Mouse (Mus musculus) thymus, postnatal 0 days (tissue): Measurements from ENCODE around the gene Glipr2. TPM values are rescaled to one million over a fixed set of nuclear protein-coding genes. Genes with fewer than 3 reads are reported as not detected.

ENCODE experiments used
- DNase-seq: peaks from one replicate; pipeline ENCODE4 v3.0.0-alpha.2; 2015; ENCODE audit warnings: low spot score
- polyA plus RNA-seq: library from polyadenylated mRNA; unstranded; fragments of >200 nt; fragmentation: Nextera tagmentation; extraction: Ambion mirVana; gene quantifications from 2 replicates; pipeline ENCODE4 v1.2.1, GENCODE M21; 2015

Gene Glipr2
- 32.8 and 36.7 TPM in 2 replicates for polyA plus RNA-seq

DNA sequence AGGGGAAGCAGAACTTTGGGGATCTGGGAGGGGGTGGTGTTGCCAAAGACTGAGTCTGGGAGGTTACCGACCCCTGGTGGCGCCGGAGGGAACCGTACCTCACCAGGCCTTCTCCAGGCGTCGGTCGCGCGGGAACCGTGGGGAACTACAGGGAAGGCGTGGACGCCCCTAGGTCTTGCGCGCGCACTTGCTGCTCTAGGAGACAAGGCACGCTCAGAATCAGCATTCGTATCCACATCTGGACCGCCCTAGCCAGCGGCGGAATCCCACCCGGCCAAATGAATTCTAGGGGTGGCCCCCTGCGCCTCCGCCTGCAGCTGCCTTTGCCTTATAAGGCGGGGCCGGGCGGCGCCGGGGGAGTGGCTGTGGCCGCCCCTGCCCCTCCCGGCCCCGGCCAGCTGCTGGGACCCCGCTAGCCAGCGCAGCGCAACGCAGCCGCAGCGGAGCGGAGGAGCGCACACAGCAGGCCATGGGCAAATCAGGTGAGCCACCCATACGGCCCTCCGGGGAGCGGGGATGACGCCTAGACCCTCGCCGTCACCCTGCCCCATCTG is at the start of gene Glipr2:
Glipr2 (plus strand) TSS at position 110 of the 554 bp plus-strand sequence.
- peak; percentile 85 for DNase-seq

DNA sequence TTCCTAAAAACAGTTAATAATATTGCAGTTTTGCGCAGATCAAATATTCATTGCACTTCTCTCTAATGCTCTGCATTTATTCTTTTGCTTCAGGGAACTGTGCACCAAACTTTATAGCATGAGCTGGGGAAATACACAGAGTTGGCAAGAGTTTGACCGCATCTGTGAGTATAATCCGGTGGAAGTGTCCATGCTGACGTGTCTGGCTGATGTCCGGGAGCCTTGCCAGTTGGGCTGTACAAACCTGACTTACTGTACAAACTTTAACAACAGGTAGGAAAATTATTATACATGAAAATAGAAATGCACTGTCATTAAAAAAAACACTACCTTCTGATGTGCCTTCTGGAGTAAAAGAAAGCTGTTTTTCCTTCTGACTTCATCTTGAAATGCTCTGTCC is 39.0 kb upstream of the Glipr2 start:
- no peak for DNase-seq

DNA sequence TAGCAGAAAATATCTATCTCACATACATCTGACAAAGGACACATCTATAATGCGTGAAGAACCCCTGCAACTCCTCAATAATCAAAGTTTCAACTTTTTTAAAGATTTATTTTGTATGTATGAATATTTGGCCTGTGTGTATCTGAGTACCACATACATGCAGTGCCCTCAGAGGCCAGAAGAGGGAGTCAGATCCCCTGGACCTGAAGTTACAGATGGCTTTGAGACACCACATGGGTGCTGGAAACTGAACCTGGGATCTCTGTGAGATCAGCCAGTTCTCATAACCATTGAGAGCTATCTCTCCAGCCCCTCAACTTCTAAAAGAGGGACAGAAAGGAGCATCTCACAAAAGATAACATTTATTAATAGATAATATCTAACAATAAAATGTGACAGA is 36.6 kb upstream of the Glipr2 start:
- no peak for DNase-seq

DNA sequence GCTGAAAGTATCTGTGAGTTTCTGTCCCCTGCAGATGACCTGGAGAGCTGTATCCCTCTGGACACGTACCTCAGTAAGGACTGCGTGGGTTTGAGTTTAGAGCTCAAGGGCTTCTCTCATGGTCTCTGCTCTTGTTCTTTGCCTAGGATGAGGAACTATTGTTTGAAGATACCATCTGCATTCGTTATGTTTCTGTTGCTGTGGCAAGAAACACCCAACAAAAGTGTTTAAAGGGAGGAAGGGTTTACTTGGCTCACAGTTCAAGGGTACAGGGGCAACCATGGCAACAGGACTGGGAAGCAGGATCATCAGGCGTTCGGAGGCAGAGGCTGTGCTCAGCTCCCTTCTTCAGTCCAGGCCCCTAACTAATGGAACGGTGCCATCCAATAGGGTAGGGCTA is 32.1 kb upstream of the Glipr2 start:
- DNase-seq = no peak

DNA sequence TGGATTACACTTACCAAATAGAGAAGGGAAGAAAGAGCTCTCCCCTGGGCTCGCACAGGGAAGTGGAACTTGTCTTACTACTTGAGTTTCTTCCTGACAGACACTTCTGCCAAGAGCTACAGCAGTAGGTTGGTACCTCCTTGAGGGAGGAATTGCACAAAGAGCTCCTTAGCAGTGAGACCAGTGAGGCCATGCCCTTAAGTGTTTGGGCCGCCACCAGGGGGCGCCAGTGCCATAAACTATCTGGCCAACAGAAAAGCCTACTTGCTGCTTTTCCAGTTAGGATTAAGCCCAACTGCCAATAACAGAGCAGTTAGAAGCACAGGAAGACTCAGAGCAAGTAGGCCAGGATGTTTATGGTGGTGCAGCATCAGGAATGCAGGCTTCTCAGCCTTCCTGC is 31.4 kb upstream of the Glipr2 start:
- peak; percentile 81 for DNase-seq

DNA sequence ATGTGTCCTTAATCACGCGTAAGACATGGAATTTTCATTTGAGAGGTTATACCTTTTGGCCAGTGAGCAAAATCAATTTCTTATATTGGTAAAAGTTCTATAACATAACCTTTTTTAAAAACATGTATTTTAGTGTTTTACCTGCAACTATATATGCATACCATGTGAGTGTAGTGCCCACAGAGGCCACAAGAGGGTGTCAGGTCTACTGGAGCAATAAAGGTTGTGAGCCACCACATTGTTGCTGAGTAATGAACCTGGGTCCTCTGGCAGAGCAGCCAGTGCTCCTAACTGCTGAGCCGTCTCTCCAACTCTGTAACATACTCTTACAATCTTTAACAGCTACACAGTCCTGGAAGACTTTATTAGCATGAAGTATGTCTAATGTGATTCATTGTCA is 29.4 kb upstream of the Glipr2 start:
- DNase-seq = peak; percentile 65

DNA sequence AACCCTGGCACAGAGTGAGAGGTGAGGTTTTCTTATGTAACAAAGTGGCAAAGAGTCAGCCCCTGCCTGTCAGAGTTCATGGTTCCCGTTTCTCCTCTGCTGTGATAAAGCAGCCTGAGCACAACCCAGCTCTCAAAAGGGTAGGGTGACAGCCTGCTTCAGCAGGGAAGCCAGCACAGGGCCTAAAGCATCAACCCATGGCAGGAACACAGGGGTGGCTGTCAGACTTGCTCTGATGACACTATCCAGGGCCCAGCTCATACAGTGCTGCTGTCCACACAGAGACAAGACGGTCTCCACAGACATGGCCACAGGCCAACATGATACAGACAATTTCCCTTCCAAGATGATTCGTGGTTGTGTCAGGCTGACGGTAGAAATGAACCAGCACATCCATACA is 25.3 kb upstream of the Glipr2 start:
- no peak for DNase-seq

DNA sequence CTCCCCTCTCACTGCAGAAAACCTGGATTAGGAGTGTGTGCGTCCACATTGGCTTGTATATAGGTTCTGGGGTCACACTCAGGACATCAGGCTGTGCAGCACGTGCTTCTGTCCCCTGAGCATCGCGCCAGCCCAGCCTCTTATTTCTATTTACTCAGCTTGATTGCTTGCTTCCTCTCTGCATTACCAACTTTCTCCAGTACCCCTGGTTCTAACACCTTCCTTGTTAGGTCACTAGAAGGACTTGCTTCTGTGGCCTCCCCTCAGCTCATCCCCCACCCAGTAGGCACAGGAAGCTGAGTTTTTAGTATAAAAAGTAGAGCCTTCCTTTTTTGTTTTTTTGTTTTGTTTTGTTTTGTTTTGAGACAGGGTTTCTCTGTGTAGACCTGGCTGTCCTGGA is 21.0 kb upstream of the Glipr2 start:
- no peak for DNase-seq

DNA sequence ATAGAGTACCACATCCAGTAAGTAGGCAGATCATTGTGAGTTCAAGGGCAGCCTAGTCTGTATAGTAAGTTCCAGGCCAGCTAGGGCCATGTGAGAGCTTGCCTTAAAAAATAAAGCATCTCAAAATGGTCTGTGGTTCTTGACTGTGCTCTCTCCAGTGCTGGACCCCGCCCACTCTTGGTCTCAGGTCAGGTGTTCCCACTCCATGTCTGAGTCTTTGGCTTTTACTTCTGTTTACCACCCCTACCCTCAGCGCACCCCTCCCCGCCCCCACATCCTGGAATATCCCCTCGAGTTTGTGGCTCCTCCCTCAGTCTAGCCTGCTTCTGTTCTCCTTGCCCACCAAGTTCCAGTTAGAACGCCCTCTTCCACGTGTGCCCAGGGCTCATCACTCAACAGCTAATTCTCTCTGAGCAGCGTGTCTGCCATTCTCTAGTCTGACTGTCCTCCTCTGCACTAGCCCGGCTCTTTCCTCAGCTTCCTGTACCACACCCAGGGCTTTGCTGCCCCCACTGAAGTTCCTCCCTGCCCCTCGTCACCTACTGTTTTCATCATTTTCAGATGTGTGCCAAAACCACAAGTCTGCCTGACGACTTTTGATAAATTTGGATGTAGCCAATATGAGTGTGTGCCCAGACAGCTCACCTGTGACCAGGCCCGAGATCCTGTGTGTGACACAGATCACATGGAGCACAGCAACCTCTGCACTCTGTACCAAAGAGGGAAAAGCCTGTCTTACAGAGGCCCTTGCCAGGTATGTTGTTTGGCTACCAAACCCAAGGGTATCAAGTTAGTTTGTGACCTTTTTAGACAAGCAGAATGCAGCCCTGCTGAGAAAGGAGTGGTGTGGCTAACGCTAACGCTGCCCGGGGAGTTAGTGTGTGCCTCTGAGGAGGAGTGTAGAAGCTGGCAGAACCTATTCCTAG is 20.2 kb upstream of the Glipr2 start:
- peak; percentile 25 for DNase-seq

DNA sequence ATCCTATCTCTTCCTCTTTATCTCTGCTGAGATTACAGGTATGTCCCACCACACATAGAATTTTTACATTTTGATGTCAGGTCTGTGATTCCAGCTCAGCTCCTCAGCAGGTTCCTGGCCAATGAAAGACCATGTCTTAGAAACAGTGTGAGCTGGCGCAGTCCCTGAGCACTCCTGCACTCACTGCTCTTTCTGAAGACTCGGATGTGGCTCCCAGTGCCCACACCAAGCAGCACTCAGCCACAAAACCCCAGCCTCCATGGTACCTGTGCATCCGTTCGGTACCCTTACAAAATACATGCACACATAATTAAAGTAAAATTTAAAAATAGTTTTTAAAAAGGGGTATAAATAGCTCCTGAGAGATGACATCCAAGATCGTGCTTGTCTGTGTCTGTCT is 15.9 kb upstream of the Glipr2 start:
- DNase-seq = no peak

DNA sequence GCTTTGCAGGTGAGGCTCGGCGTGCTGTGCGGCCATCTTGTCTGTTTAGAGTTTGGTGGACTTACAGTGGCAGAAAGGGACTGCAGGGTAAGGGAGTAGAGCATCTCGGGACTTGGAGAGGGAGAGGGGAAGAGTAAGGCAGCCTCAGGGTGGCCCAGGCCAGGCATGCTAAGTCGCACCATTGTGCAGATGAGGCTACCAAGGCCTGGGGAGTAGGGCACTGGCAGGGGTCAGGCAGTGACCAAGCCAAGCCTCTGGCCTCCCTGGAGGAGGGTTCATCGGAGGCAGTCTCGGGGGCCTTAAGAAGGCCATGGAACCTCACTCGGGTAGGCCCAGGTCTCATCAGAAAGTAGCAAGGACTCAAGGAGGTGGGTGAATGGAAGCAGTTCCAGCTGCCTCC is 14.8 kb upstream of the Glipr2 start:
- DNase-seq = no peak

DNA sequence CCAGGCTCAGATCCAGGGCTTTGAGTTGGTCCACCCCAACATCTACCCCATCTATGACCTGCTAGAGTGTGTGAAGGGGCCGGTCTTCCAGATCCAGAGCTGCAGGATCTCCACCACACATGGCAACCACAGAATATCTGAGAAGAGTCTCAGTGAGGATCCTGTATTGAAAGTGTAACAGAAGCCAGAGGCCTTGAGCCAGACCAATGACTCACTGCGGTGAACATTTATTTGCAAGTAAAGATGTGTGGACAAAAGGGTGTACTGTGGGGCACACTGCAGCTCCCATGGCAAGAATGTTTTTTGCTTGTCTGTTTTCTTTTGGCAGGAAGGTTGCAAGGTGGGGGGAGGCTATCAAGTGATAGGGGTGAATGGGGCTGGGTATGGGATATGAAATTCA is 9.6 kb upstream of the Glipr2 start:
- DNase-seq = no peak

DNA sequence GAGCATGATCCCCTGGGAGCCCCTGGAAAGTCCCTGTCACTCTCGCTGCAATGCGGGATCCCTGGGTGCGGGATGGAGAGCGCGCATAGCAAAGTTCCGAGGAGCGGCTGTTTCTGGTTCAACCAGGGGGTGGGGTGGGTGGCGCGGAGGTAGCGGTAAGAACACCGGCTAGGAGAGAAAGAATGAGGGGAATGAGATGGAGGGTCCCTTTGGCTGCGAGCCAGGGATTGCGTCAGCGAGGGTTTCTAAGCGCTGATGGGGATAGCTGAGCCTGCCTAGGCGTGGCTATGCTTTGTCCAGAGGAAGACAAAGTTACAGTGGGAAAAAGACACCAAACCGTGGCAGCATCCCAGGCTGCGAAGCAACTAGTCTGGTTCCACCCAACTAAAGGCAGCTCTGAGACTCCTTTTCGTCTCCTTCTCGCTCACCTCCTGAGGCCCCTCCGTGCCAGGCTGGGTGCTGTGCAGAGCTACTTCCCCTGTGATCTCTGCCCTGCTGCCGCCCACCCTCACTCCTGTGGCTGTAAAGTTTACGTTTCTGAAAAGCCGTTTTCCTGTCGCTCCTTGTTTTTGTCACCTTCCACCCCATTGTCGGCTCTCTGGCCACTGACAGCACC is 753 bp downstream of the Glipr2 start:
- DNase-seq = peak; percentile 61

DNA sequence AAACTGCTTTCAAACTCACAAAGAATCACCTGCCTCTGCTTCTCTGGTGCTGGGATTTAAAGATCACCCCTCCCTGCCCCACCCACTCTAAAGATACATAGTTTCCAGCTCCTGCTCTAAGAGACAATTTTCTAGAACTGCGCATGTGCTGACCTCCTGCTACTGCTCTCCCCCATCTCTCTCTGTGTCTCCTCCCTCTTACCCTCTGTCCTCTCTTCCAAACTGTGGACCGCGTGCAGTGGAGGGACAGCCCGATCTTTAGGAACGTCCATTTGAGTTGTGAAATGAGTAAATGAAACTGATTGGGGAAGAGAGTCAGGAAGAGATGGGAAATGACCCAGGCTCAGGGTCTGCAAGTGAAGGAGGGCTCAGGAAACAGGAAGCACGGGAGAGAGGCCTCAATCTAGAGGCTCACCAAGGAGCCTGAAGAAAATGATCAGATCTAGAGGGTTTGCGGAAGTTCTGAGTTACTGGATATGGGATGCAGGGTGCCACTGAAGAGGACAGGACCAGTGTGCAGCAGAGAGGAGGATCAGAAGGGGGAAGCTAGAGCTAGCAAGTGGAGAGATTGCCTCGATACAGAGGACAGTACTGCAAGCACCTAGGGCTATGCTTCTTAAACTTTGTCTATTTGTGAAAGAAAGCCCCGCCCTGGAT is 2.5 kb downstream of the Glipr2 start:
- DNase-seq = peak; percentile 28

DNA sequence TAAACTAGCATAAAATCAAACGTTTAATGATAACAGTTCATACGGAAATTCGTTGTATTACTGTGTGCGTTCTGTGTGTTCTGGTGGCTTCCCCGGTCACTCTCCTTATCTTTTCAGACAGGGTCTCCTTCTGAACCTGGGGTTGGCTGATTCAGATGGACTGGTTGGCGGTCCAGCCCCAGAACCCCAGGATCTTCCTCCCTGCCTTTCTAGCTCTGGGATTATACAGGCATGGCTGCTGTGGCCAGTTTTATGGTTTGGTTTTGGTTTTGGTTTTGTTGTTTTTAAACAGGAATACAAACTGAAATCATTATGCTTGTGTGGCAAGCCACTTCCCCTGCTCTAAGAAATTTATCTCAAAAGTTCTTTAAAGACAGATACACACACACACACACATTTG is 3.0 kb downstream of the Glipr2 start:
- DNase-seq = no peak

DNA sequence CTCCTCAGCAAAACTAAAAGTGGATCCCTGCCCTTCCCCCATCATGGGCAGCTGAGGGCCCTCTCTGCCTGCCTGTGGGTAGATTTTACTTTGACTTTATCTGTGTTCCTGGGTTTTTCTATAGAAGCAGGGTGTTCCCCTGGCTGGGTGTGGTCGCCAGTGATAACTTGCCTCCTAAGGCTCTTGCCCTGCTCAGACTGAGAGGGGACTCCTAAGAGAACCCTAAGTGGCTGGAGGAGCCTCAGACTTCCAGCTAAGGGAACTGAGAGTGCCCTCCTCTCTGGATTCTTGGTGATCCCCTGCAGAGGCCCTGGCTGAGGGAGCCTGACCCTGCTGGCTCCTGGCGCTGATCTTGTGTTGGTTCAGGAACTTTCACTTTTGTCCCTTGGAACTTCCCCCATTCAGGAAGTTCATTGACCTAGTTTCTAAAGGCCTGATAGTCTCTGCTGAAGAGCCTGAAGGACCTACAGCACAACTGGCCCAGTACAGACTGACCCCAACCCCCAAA is 7.2 kb downstream of the Glipr2 start:
- DNase-seq = no peak

DNA sequence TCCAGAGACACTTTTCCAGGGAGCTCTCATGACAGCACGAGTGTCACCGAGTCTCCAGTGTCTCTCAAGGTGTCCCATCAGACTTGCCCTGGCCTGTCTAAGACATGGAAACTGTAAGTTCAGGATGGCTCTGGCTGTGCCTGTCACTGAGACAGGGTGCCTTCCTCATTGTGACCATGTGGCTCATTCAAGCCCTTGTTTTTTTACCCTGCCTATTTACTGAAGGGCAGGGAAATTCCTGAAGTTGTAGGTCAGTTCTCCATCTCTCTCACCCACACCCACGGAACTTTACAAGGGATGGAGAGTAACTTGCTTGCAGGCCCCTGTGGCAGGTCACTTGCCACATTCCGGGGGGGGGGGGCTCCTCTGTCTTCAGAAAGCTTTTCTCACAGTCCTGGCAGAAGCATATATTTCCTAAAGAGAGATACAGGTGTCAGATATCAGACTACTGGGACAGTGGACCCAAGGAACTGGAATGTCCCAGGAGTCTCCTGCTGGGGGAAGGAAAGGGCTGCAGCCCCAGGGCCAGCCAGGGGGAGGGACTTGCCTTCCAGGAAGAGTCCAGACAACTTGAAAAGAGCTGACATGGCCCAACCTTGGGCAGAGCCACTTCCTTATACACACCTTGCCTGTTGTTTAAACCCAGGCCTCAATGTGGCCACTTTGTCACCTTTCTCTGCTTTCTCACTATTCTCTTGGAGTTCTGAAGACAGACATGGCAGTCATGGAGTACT is 7.9 kb downstream of the Glipr2 start:
- no peak for DNase-seq

DNA sequence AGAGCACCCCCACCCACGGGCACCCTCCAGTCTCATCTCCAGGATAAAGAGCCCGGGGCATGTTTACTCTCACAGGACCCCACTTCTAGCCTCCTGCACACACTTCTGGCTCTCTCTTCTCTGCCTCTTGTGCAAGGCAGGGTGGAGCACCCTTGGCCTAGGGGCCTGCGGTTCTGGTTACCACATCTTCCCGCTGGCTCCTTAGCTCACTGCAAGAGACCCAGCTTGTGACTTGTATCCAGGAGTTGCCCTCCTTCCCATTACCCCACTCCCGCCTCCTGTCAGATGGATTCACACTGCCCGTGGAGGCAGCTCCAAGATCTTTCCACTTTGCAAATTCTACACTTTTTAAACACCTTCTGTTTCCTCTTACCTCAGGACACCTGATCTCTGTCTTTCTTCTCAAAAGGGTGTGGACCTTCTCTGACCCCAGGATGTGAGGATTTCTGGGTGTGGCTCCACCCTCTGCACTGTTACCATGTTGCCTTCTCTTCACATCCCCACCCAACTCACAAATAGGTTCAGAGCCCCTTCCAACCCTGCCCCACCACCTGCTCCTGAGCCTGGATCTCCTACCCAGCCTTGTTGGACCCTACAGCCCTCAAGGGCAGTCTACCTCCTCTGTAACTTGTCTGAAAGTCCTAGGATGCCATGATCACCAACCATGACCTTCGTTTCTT is 8.8 kb downstream of the Glipr2 start:
- DNase-seq = no peak

DNA sequence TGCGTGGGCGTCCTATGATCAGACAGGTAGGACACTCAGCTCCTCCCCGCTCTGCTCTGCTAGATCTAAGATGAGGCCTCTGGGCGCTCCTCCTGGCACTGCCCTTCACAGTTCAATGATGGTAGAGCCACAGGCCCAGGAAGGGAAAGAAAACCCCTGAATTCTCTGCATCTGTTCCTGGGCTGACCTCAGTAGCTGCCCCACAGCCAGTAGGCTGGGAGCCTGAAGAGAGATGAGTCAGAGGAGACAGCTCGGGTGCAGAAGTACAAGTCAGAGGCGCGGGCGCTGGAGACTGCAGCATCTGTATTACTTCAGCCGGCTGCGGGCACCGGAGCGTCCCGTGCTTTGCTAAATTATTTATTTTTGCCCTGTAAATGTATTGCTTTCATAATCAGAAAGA is 11.4 kb downstream of the Glipr2 start:
- no peak for DNase-seq

DNA sequence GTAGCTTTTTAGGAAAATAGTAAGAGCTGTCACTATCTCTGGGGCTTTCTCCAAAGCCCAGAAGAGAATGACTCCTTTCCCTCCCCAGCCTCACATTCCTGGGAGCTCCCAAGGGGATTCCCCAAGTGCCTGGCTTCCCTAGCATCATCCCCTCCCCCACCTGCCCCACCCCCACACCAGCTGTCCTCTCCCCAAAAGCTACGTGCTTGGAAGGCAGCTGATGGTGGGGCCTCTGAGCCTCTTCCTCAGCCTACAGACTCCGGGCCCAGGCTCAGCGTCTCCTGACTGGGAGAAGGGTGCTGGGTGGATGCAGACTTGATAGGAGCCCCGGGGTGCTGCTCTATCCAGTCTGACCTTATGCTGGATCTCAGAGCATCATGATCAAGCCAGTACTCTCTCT is 12.2 kb downstream of the Glipr2 start:
- peak; percentile 13 for DNase-seq
